Mouse (Mus musculus): ENCODE measurements around the gene Gpr180. TPM values are rescaled to one million over a fixed set of nuclear protein-coding genes. Genes with fewer than 3 reads are reported as not detected.

Gpr180 gene
- polyA plus RNA-seq, 1 experiment from 2014 or later: 58.6 TPM

DNA sequence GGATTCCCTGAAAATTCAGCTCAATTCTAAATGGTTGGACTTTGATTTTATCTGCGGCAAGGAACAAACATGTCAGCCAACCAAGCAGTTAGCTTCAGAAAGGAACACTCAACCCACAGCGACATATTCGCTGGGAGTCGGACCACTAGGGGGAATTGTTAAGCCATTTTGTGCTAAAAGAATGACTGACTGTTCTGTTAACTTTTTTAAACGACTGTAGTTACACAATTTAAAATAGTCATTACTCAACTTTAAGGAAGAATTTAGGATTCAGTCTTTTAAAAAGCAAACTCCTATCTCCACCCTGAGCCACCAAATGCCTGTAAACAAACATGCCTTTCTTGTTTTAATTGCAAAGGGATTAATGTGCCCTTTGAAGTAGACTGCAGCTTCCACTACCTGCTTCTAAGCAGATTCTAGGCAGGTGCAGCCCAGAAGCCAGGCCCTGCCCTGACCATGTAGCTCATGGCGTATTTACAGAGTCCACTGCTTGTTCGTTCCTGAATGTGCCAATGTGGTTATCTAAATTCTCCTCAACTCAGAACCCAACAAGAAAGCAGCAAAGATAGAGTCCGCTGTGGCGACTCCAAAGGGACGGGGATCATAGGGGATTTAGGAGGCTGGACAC is 56.2 kb downstream of the Gpr180 start:
- no peak for ATAC-seq (replicated peaks; ENCODE audit: low FRiP score)
- Histone ChIP-seq H3K27ac (no peak overlapping the region), H3K36me3 (no peaks in the 10 kb centered on the region), H3K4me3 (replicated peaks) (no peak overlapping the region), H3K27me3 (peaks cover 65% of the 10 kb centered on the region), H3K9ac (no peak overlapping the region), H3K9me3 (replicated peaks) (no peaks in the 10 kb centered on the region), H3K4me1 (no peaks in the 10 kb centered on the region), H3K4me2 (no peak overlapping the region)
- 56% methylated on average over 10 of the region's 10 CpGs for WGBS

DNA sequence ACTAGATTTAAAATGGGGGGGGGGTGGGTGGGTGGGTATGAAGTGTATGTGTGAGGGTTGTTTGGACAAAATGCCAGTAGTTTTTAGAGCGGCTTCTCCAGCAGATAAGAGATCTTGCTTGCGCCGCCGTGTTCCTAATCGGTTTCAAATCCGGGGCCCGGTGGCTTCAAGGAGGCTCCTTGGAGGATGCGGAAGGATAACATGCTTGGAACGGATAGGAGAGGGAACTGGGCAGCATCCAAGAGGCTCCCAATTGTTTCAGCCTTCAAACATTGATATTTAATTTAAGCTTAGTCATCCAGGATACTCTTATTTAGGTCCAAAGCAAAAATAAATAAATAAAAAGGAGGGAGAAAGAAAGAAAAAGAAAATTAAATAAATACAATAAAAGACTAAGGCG is 56.7 kb downstream of the Gpr180 start:
- H3K9me3 ChIP-seq (replicated peaks): no peaks in the 10 kb centered on the region
- no peak overlapping the region for H3K27ac ChIP-seq
- no peaks in the 10 kb centered on the region for H3K36me3 ChIP-seq
- 54% methylated on average over 10 of the region's 10 CpGs for WGBS
- no peak overlapping the region for H3K9ac ChIP-seq
- no peak for ATAC-seq (replicated peaks; ENCODE audit: low FRiP score)
- H3K27me3 ChIP-seq: peaks cover 65% of the 10 kb centered on the region
- H3K4me1 ChIP-seq: no peaks in the 10 kb centered on the region
- H3K4me3 ChIP-seq (replicated peaks): no peak overlapping the region
- no peak overlapping the region for H3K4me2 ChIP-seq

DNA sequence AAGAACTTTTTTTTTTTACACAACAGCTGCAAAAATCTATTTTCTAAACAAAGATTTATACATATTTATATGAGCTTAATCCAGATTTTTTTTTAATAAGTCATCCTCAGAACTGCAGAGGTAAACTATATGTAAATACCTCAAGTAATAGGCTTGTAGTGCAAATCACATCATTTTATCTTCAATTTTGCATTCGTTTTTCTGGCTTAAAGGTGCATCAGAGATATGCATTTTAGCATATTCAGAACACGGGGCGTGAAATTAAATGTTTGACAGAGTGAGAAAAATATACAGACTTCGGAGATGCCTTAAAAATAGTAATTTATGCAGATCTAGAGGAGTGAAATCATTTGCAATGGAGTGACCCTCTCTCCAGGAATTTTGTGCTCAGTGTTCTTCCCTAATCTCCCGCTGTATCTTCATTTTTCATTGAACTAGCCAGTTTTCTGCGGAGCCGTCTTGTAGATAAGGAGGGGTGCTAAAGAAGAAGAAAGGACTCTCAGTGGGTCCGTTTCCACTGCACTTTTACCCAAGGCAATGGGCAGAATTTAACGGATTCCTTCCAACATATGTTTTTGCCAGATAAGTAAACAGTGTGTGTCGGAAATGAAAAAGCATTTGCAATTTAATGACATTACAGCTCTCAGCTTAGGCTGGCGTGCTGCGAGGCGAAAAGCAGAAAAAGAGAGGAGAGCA is 57.4 kb downstream of the Gpr180 start:
- Histone ChIP-seq H3K27ac (no peak overlapping the region), H3K27me3 (peaks cover 65% of the 10 kb centered on the region), H3K9me3 (replicated peaks) (no peaks in the 10 kb centered on the region), H3K4me2 (no peak overlapping the region), H3K4me3 (replicated peaks) (no peak overlapping the region), H3K36me3 (no peaks in the 10 kb centered on the region), H3K4me1 (no peaks in the 10 kb centered on the region), H3K9ac (no peak overlapping the region)
- ATAC-seq (replicated peaks; ENCODE audit: low FRiP score): no peak
- WGBS: 67% methylated on average over 13 of the region's 13 CpGs

DNA sequence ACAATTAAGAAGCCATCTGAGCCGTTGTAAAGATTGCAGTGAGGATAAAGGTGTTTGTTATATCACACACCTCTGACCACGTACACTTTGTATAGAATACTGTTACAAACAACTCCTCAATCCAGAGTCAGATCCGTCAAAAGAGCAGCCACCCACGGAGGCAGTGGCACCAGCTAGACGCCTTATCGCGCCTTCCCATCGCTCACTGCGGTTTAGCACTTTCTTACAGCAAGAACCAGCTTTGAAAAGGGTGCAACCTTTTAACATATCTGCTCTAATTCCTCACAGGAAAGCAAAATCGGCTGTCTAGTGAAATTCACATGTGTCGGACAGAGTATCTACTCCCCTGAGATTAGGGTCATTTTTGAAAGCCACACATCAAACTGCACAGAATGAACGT is 60.1 kb downstream of the Gpr180 start:
- no peaks in the 10 kb centered on the region for H3K36me3 ChIP-seq
- whole genome bisulfite sequencing: 65% methylated on average over 12 of the region's 12 CpGs
- H3K27ac ChIP-seq: no peak overlapping the region
- no peaks in the 10 kb centered on the region for H3K4me1 ChIP-seq
- ATAC-seq (replicated peaks; ENCODE audit: low FRiP score): no peak
- no peak overlapping the region for H3K4me3 ChIP-seq (replicated peaks)
- H3K9me3 ChIP-seq (replicated peaks): no peaks in the 10 kb centered on the region
- H3K9ac ChIP-seq: no peak overlapping the region
- no peak overlapping the region for H3K4me2 ChIP-seq
- peaks cover 56% of the 10 kb centered on the region for H3K27me3 ChIP-seq

DNA sequence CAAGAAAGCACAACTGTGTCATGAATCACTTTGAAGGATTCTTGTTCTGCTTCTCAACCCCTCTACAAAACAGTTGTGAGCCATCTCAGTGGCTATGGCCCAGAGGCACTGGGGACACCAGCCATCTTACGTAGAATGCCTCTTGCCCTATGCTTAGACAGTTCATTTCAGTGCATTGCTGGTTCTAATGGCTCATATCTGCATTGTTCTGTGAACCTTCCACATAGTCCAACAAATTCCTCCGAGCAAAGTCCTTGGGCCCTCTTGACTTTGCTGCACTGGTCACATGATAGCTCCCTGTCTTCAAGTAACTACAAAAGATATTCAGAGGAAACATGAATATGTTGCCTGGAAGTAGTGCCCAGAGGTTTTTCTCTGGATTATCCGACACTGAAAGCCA is 63.8 kb downstream of the Gpr180 start:
- Histone ChIP-seq H3K27me3 (peaks cover 23% of the 10 kb centered on the region), H3K27ac (no peak overlapping the region), H3K4me3 (replicated peaks) (no peak overlapping the region), H3K9me3 (replicated peaks) (no peaks in the 10 kb centered on the region), H3K36me3 (no peaks in the 10 kb centered on the region), H3K4me2 (no peak overlapping the region), H3K9ac (no peak overlapping the region), H3K4me1 (no peaks in the 10 kb centered on the region)
- no peak for ATAC-seq (replicated peaks; ENCODE audit: low FRiP score)
- WGBS: 90% methylated on average over 3 of the region's 3 CpGs

DNA sequence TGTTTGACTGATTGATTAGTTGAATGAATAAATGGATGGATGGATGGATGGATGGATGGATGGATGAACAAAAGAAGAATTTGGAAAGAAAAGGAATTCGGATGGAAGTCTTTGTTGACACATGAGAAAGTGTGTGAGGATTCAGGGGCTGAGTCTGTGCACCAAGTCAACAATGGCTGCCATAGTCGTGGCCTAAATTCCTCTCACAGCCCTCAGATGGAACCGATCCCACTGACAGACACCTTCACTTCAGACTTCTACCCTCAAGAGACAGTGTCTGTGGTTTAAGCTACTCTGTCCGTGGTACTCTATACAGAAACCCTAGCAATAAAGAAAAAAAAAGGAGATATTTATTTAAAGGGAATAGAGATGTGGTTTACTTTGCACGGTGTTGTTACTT is 65.0 kb downstream of the Gpr180 start:
- Histone ChIP-seq H3K4me3 (replicated peaks) (no peak overlapping the region), H3K4me2 (no peak overlapping the region), H3K27ac (no peak overlapping the region), H3K27me3 (peaks cover 11% of the 10 kb centered on the region), H3K9me3 (replicated peaks) (no peaks in the 10 kb centered on the region), H3K4me1 (no peaks in the 10 kb centered on the region), H3K36me3 (no peaks in the 10 kb centered on the region), H3K9ac (no peak overlapping the region)
- WGBS: 87% methylated on average over 5 of the region's 5 CpGs
- ATAC-seq (replicated peaks; ENCODE audit: low FRiP score): no peak

DNA sequence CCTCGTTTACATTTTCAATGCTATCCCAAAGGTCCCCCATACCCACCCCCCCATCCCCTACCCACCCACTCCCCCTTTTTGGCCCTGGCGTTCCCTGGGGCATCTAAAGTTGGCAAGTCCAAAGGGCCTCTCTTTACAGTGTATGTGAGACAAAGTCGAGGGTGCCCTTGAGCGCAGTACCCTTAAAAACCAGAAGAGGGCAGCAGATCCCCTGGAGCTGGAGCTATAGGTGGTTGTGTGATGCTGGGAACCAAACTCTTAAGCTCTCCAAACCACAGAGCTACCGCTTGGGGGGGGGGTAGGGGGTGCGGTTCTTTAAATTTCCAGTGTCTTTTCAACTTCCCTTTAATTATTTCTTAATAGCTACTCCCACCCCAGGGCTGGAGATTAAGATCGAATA is 66.1 kb downstream of the Gpr180 start:
- 85% methylated on average over 7 of the region's 7 CpGs for WGBS
- Histone ChIP-seq H3K36me3 (no peaks in the 10 kb centered on the region), H3K4me1 (no peaks in the 10 kb centered on the region), H3K27me3 (peaks cover under 1% of the 10 kb centered on the region; the same call in 1 of the 2 replicates), H3K4me2 (no peak overlapping the region), H3K27ac (no peak overlapping the region), H3K4me3 (replicated peaks) (no peak overlapping the region), H3K9me3 (replicated peaks) (no peaks in the 10 kb centered on the region), H3K9ac (no peak overlapping the region)
- no peak for ATAC-seq (replicated peaks; ENCODE audit: low FRiP score)

DNA sequence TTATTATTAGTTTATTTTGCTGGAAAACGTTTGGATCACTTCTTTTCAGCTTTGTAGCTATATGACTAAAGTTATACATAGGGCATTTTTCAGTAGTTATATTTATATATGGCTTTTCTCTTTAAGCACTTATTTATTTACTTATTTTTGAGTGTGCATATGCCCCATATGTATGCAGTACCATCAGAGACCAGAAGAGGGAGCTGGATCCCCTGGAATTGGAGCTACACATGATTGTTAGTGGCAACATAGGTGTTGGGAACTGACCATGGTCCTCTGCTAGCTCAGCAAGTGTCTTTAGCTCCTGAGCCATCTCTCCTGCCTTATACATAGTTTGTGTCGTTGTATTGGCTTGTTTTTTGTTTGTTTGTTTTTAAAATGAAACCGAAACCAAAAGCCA is 70.4 kb downstream of the Gpr180 start:
- H3K4me3 ChIP-seq (replicated peaks): no peak overlapping the region
- 82% methylated on average over 3 of the region's 3 CpGs for WGBS

DNA sequence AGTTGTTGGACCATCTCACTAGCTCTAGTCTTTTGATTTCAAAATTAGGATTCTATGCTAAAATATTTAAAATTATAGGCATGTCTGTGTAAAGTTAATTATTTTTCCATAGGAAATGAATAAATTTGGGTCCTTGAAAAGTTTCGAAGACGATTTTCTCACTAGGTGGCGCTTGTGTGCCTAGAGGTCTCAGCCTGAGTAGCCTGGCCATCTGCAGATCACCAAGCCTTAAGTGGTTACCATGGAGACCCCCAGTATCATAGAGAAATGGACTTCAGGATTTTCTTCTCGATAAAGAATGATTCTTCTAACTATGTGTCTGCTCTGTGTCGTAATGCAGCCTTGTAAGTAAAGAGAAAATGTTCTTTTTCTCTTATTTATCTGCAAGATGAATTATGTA is 72.7 kb downstream of the Gpr180 start:
- Histone ChIP-seq H3K9me3 (replicated peaks) (no peaks in the 10 kb centered on the region), H3K4me1 (no peaks in the 10 kb centered on the region), H3K4me3 (replicated peaks) (no peak overlapping the region), H3K27ac (no peak overlapping the region), H3K36me3 (no peaks in the 10 kb centered on the region), H3K4me2 (no peak overlapping the region), H3K9ac (no peak overlapping the region), H3K27me3 (peaks cover 26% of the 10 kb centered on the region)
- WGBS: 27% methylated on average over 5 of the region's 5 CpGs
- ATAC-seq (replicated peaks; ENCODE audit: low FRiP score): no peak

More for the DNA sequence above, 70.4 kb downstream of the Gpr180 start:
- no peak overlapping the region for H3K9ac ChIP-seq
- no peak overlapping the region for H3K4me2 ChIP-seq
- H3K4me1 ChIP-seq: no peaks in the 10 kb centered on the region
- no peak overlapping the region for H3K27ac ChIP-seq
- no peaks in the 10 kb centered on the region for H3K9me3 ChIP-seq (replicated peaks)
- no peak for ATAC-seq (replicated peaks; ENCODE audit: low FRiP score)
- H3K36me3 ChIP-seq: no peaks in the 10 kb centered on the region
- H3K27me3 ChIP-seq: peaks cover 21% of the 10 kb centered on the region

DNA sequence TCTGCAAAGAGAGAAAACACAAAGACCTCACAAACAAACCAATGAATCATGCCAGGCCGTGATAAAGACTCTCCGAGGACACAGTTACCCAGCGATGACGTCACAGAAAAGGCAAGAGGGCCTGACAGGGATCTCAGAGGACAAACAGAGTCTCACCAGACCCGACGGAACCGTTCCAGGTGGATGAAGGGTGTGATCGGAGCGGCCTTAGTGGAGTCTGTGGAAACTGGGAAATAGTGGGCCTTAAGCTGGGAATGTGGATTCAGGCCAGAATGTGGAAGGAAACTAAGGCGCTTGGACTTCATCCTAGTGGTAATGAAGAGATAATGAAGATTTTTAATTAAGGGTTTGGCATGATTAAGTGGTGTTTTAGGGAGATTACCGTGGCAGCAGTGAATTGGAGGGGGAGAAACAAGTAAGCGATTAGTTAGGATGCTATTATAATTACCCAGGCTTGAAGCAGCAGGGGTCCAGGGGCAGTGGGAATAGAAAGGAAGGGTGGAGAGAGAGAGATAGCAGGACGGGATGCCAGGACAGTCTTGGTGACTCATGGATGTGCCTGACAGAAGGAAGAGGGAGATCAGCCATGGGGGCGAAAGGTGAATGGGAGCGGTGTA is 75.3 kb downstream of the Gpr180 start:
- Histone ChIP-seq H3K9me3 (replicated peaks) (no peaks in the 10 kb centered on the region), H3K36me3 (no peaks in the 10 kb centered on the region), H3K27ac (no peak overlapping the region), H3K4me2 (no peak overlapping the region), H3K4me3 (replicated peaks) (no peak overlapping the region), H3K4me1 (no peaks in the 10 kb centered on the region), H3K9ac (no peak overlapping the region), H3K27me3 (peaks cover 44% of the 10 kb centered on the region)
- no peak for ATAC-seq (replicated peaks; ENCODE audit: low FRiP score)
- 79% methylated on average over 15 of the region's 15 CpGs for WGBS

All from kidney, embryonic 15.5 days (tissue).